Mouse (Mus musculus): ENCODE data around the gene Nfatc3. TPM values are rescaled to one million over a fixed set of nuclear protein-coding genes. Genes with fewer than 3 reads are reported as not detected.

Nfatc3 gene
- polyA plus RNA-seq, 1 experiment from 2014 or later = 3.2 TPM

DNA sequence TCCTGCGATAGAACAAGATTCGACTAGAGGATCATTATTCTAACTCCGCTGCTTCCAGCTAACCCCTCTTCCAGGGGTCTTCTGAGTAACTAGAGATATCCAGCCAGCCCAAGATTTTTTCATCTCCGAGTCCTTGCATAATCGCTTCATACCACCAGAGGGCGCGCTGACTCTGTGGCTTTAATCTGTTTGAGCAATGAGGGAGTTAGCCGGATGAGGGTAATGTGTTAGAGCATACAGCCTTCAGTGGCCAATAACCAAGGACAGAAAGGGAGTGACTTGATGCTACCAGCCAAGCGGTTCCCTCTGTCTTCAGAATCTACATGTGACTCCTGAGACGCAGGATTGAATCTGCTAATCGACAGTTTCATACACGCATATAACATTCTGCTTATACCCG lies 82.1 kb downstream of the Nfatc3 start:
- Histone ChIP-seq H3K4me3 (ENCODE audit: low read depth, low read length) (no peak overlapping the region), H3K27me3 (ENCODE audit: control insufficient read depth, insufficient read depth, low read length) (peaks cover 26% of the 10 kb centered on the region), H3K4me2 (ENCODE audit: low read depth, low read length) (no peak overlapping the region), H3K9ac (replicated peaks; ENCODE audit: low read depth, low read length) (no peak overlapping the region), H3K4me1 (ENCODE audit: control insufficient read depth, insufficient read depth, low read length) (peaks cover 13% of the 10 kb centered on the region; the same call in 1 of the 2 replicates), H3K9me3 (ENCODE audit: control insufficient read depth, low read length) (no peaks in the 10 kb centered on the region), H3K27ac (ENCODE audit: low read depth, low read length) (no peak overlapping the region), H3K36me3 (ENCODE audit: control insufficient read depth, insufficient read depth, low read length) (no peaks in the 10 kb centered on the region)
- peak; percentile 65; the same call in 1 of the 2 replicates for ATAC-seq (ENCODE audit: low read depth)
- 20% methylated on average over 13 of the region's 13 CpGs for WGBS

DNA sequence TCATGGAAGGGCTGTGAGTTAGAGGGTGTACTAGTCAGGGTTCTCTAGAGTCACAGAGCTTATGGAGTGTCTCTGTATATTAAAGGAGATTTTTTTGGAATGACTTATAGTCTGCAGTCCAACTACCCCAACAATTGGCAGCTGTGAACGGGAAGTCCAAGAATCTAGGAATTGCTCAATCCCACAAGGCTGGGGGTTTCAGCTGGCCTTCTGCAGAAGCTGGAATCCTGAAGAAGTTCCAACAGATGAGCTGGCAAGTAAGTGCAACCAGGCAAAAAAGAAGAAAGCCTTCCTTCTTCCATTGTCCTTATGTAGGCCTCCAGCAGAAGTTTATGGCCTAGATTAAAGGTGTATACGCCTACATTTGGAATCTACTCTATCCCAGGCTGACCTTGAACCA lies 86.7 kb downstream of the Nfatc3 start:
- Histone ChIP-seq H3K4me1 (ENCODE audit: control insufficient read depth, insufficient read depth, low read length) (no peaks in the 10 kb centered on the region), H3K9ac (replicated peaks; ENCODE audit: low read depth, low read length) (no peak overlapping the region), H3K4me2 (ENCODE audit: low read depth, low read length) (no peak overlapping the region), H3K4me3 (ENCODE audit: low read depth, low read length) (no peak overlapping the region), H3K27ac (ENCODE audit: low read depth, low read length) (no peak overlapping the region), H3K36me3 (ENCODE audit: control insufficient read depth, insufficient read depth, low read length) (no peaks in the 10 kb centered on the region), H3K27me3 (ENCODE audit: control insufficient read depth, insufficient read depth, low read length) (no peaks in the 10 kb centered on the region), H3K9me3 (ENCODE audit: control insufficient read depth, low read length) (no peaks in the 10 kb centered on the region)
- 88% methylated on average over 2 of the region's 2 CpGs for WGBS
- ATAC-seq (ENCODE audit: low read depth) = no peak

- WGBS = 93% methylated on average over 4 of the region's 4 CpGs
- Histone ChIP-seq H3K4me2 (ENCODE audit: low read depth, low read length) (no peak overlapping the region), H3K36me3 (ENCODE audit: control insufficient read depth, insufficient read depth, low read length) (no peaks in the 10 kb centered on the region), H3K4me3 (ENCODE audit: low read depth, low read length) (no peak overlapping the region), H3K27me3 (ENCODE audit: control insufficient read depth, insufficient read depth, low read length) (no peaks in the 10 kb centered on the region), H3K27ac (ENCODE audit: low read depth, low read length) (no peak overlapping the region), H3K9me3 (ENCODE audit: control insufficient read depth, low read length) (no peaks in the 10 kb centered on the region), H3K4me1 (ENCODE audit: control insufficient read depth, insufficient read depth, low read length) (0 out of 2 replicates have a peak, but pooled peaks cover 3% of the 10 kb centered on the region), H3K9ac (replicated peaks; ENCODE audit: low read depth, low read length) (no peak overlapping the region)
- ATAC-seq (ENCODE audit: low read depth) = no peak
Measured at GRCm38 (mm10) chr8:106146014-106146413, 87.4 kb downstream of the Nfatc3 start.

GRCm38 (mm10) chr8:106147868-106148565 lies 89.4 kb downstream of the Nfatc3 start:
- Histone ChIP-seq H3K9ac (replicated peaks; ENCODE audit: low read depth, low read length) (no peak overlapping the region), H3K4me3 (ENCODE audit: low read depth, low read length) (no peak overlapping the region), H3K27me3 (ENCODE audit: control insufficient read depth, insufficient read depth, low read length) (no peaks in the 10 kb centered on the region), H3K4me1 (ENCODE audit: control insufficient read depth, insufficient read depth, low read length) (0 out of 2 replicates have a peak, but pooled peaks cover 5% of the 10 kb centered on the region), H3K36me3 (ENCODE audit: control insufficient read depth, insufficient read depth, low read length) (no peaks in the 10 kb centered on the region), H3K9me3 (ENCODE audit: control insufficient read depth, low read length) (no peaks in the 10 kb centered on the region), H3K4me2 (ENCODE audit: low read depth, low read length) (no peak overlapping the region), H3K27ac (ENCODE audit: low read depth, low read length) (no peak overlapping the region)
- ATAC-seq (ENCODE audit: low read depth) = no peak
- WGBS = 91% methylated on average over 6 of the region's 6 CpGs

DNA sequence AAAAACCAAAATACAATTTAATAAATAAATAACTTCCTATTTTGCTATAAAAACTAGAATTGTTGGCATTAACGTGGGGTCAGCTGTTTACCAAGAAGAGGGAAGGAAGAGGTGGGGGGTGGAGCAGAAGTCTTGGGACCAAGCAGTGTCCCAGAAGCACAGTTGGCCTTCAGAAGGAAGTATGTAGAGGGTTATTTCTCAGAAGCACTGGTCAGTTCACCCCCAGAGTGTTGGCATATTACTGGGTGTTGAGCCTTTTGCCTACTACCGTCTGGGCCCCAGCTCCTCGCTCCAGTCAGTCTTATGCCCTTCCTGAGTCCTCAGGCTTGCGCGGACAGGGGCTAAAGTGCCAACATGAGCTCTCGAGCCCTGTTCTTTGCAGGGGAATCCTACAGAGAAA lies 90.4 kb downstream of the Nfatc3 start:
- no peaks in the 10 kb centered on the region for H3K36me3 ChIP-seq (ENCODE audit: control insufficient read depth, insufficient read depth, low read length)

GRCm38 (mm10) chr8:106149801-106150652 lies 91.4 kb downstream of the Nfatc3 start, which contains the start of gene Pla2g15:
Gene Pla2g15 (plus strand): TSS chr8:106150399.
- peak within 1 kb of the TSS; percentile 62 for H3K9ac ChIP-seq (replicated peaks; ENCODE audit: low read depth, low read length)
- H3K4me1 ChIP-seq (ENCODE audit: control insufficient read depth, insufficient read depth, low read length) = 0 out of 2 replicates have a peak, but pooled peaks cover 5% of the 10 kb centered on the region
- H3K4me3 ChIP-seq (ENCODE audit: low read depth, low read length) = peak within 1 kb of the TSS; percentile 58
- peak within 1 kb of the TSS; percentile 59 for H3K4me2 ChIP-seq (ENCODE audit: low read depth, low read length)
- peak; percentile 98 for ATAC-seq (ENCODE audit: low read depth)
- no peaks in the 10 kb centered on the region for H3K36me3 ChIP-seq (ENCODE audit: control insufficient read depth, insufficient read depth, low read length)
- H3K9me3 ChIP-seq (ENCODE audit: control insufficient read depth, low read length) = no peaks in the 10 kb centered on the region
- WGBS = 2% methylated on average over 38 of the region's 38 CpGs
- H3K27ac ChIP-seq (ENCODE audit: low read depth, low read length) = no peak within 1 kb of the TSS
- no peaks in the 10 kb centered on the region for H3K27me3 ChIP-seq (ENCODE audit: control insufficient read depth, insufficient read depth, low read length)

More for the DNA sequence above, 90.4 kb downstream of the Nfatc3 start:
- Histone ChIP-seq H3K9me3 (ENCODE audit: control insufficient read depth, low read length) (no peaks in the 10 kb centered on the region), H3K4me3 (ENCODE audit: low read depth, low read length) (no peak overlapping the region), H3K27ac (ENCODE audit: low read depth, low read length) (no peak overlapping the region), H3K4me1 (ENCODE audit: control insufficient read depth, insufficient read depth, low read length) (0 out of 2 replicates have a peak, but pooled peaks cover 5% of the 10 kb centered on the region), H3K9ac (replicated peaks; ENCODE audit: low read depth, low read length) (no peak overlapping the region), H3K27me3 (ENCODE audit: control insufficient read depth, insufficient read depth, low read length) (no peaks in the 10 kb centered on the region), H3K4me2 (ENCODE audit: low read depth, low read length) (no peak overlapping the region)
- WGBS = 88% methylated on average over 6 of the region's 6 CpGs
- ATAC-seq (ENCODE audit: low read depth) = no peak

DNA sequence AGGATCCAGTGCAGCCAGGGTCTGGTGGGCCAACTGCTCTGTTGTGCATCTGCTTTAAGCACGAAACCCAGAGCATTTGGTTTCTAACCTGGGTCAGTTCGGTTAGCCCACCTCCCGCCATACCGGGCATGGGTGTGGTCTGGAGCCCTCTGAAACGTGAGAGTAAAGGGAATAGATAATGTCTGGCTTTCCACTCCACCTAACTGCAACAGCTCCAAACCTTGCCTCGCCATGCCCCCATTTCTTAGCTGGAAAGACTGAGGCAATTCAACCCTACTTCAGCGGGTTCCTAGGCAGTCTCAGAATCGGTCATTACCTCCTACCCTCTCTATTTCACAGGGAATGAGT lies 92.0 kb downstream of the Nfatc3 start:
- no peaks in the 10 kb centered on the region for H3K27me3 ChIP-seq (ENCODE audit: control insufficient read depth, insufficient read depth, low read length)
- peaks cover 3% of the 10 kb centered on the region; the same call in 1 of the 2 replicates for H3K36me3 ChIP-seq (ENCODE audit: control insufficient read depth, insufficient read depth, low read length)
- H3K4me1 ChIP-seq (ENCODE audit: control insufficient read depth, insufficient read depth, low read length) = 0 out of 2 replicates have a peak, but pooled peaks cover 5% of the 10 kb centered on the region
- no peak; the same call in 1 of the 2 replicates for ATAC-seq (ENCODE audit: low read depth)
- 21% methylated on average over 8 of the region's 8 CpGs for WGBS
- peak overlapping the region; percentile 58 for H3K4me3 ChIP-seq (ENCODE audit: low read depth, low read length)
- peak overlapping the region; percentile 62 for H3K9ac ChIP-seq (replicated peaks; ENCODE audit: low read depth, low read length)
- no peaks in the 10 kb centered on the region for H3K9me3 ChIP-seq (ENCODE audit: control insufficient read depth, low read length)
- peak overlapping the region; percentile 59 for H3K4me2 ChIP-seq (ENCODE audit: low read depth, low read length)
- no peak overlapping the region for H3K27ac ChIP-seq (ENCODE audit: low read depth, low read length)

DNA sequence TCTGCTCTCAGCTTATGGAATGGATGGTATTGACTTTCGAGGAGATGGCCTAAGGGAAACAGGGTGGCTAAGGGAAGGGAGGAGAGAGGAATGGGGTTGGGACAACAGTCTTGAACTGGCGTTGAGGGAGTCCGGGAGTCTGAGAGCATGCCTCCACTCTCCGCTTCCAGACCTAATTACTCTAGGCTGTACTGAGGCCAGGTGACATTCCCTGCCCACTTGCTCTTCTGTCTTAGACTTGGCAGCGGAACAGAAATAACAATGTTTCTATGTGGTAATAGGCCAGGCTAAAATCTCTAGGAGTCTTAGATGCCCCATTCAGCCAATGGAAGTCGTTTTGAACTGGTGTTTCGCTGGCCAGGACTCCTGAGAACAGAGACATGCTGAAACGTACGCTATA lies 92.4 kb downstream of the Nfatc3 start:
- Histone ChIP-seq H3K27me3 (ENCODE audit: control insufficient read depth, insufficient read depth, low read length) (no peaks in the 10 kb centered on the region), H3K9ac (replicated peaks; ENCODE audit: low read depth, low read length) (no peak overlapping the region), H3K27ac (ENCODE audit: low read depth, low read length) (no peak overlapping the region), H3K4me1 (ENCODE audit: control insufficient read depth, insufficient read depth, low read length) (0 out of 2 replicates have a peak, but pooled peaks cover 5% of the 10 kb centered on the region), H3K4me3 (ENCODE audit: low read depth, low read length) (peak overlapping the region; percentile 58), H3K9me3 (ENCODE audit: control insufficient read depth, low read length) (no peaks in the 10 kb centered on the region), H3K4me2 (ENCODE audit: low read depth, low read length) (peak overlapping the region; percentile 59), H3K36me3 (ENCODE audit: control insufficient read depth, insufficient read depth, low read length) (peaks cover 4% of the 10 kb centered on the region; the same call in 1 of the 2 replicates)
- no peak for ATAC-seq (ENCODE audit: low read depth)
- 88% methylated on average over 9 of the region's 9 CpGs for WGBS

GRCm38 (mm10) chr8:106152876-106153275 lies 94.2 kb downstream of the Nfatc3 start:
- no peaks in the 10 kb centered on the region for H3K27me3 ChIP-seq (ENCODE audit: control insufficient read depth, insufficient read depth, low read length)
- H3K27ac ChIP-seq (ENCODE audit: low read depth, low read length) = no peak overlapping the region
- H3K4me3 ChIP-seq (ENCODE audit: low read depth, low read length) = no peak overlapping the region
- H3K4me1 ChIP-seq (ENCODE audit: control insufficient read depth, insufficient read depth, low read length) = 0 out of 2 replicates have a peak, but pooled peaks cover 5% of the 10 kb centered on the region
- no peaks in the 10 kb centered on the region for H3K9me3 ChIP-seq (ENCODE audit: control insufficient read depth, low read length)
- no peak for ATAC-seq (ENCODE audit: low read depth)
- H3K4me2 ChIP-seq (ENCODE audit: low read depth, low read length) = no peak overlapping the region
- no peak overlapping the region for H3K9ac ChIP-seq (replicated peaks; ENCODE audit: low read depth, low read length)
- peaks cover 4% of the 10 kb centered on the region; the same call in 1 of the 2 replicates for H3K36me3 ChIP-seq (ENCODE audit: control insufficient read depth, insufficient read depth, low read length)
- 85% methylated on average over 4 of the region's 4 CpGs for WGBS

All from neural tube, embryonic 14.5 days (tissue).